Mouse (Mus musculus) left cerebral cortex, postnatal 25 days (tissue): ENCODE data around the gene Foxn1. TPM values are rescaled to one million over a fixed set of nuclear protein-coding genes. Genes with fewer than 3 reads are reported as not detected.

ENCODE experiments used
- total RNA-seq, 2 experiments: library from RNA; stranded (reverse); gene quantifications; 2 replicates each; pipeline ENCODE4 v1.2.3; 2021

Foxn1 gene
- total RNA-seq, 2 experiments from 2014 or later = 0.09 TPM; not detected in 1

Other genes with a start within 250 kb of the Foxn1 start
- 10 to 100 TPM; 11.3 to 12.5 TPM for gene Traf4, start 221.0 kb downstream of the Foxn1 start, total RNA-seq
- gene Nek8, start 209.9 kb downstream of the Foxn1 start, total RNA-seq = 1 to 10 TPM; 3.1 to 3.2 TPM
- 10 to 100 TPM; 29.2 to 30.1 TPM for gene Tlcd1, start 209.8 kb downstream of the Foxn1 start, total RNA-seq
- gene Rpl23a, start 203.0 kb downstream of the Foxn1 start, total RNA-seq = 100 to 1,000 TPM; 616 to 654 TPM
- gene Rab34, start 198.1 kb downstream of the Foxn1 start, total RNA-seq = 10 to 100 TPM; 20.2 to 24.8 TPM
- 1 to 10 TPM; 6.2 to 6.4 TPM for gene Proca1, start 193.2 kb downstream of the Foxn1 start, total RNA-seq
- gene Sdf2, start 140.8 kb downstream of the Foxn1 start, total RNA-seq = 10 to 100 TPM; 67.8 to 68.8 TPM
- gene Supt6, start 140.6 kb downstream of the Foxn1 start, total RNA-seq = 10 to 100 TPM; 92.2 to 95.8 TPM
- gene 2610507B11Rik, start 124.8 kb downstream of the Foxn1 start, total RNA-seq = 100 to 1,000 TPM; 179 to 197 TPM
- gene BC030499, start 95.7 kb downstream of the Foxn1 start, total RNA-seq = 10 to 100 TPM; 15.3 to 19.1 TPM
- gene Spag5, start 85.0 kb downstream of the Foxn1 start, total RNA-seq = 1 to 10 TPM; 8.0 to 8.9 TPM
- gene Aldoc, start 63.6 kb downstream of the Foxn1 start, total RNA-seq = 100 to 1,000 TPM; 771 to 821 TPM
- gene Pigs, start 58.1 kb downstream of the Foxn1 start, total RNA-seq = 10 to 100 TPM; 67.0 to 67.7 TPM
- 10 to 100 TPM; 27.9 to 30.2 TPM for gene Unc119, start 43.1 kb downstream of the Foxn1 start, total RNA-seq
- gene Slc13a2, start 35.7 kb upstream of the Foxn1 start, total RNA-seq = not detected
- gene Slc46a1, start 79.1 kb upstream of the Foxn1 start, total RNA-seq = 10 to 100 TPM; 10.5 to 11.2 TPM
- 10 to 100 TPM; 34.3 to 36.5 TPM for gene Sarm1, start 111.2 kb upstream of the Foxn1 start, total RNA-seq
- 10 to 100 TPM; 71.6 to 75.3 TPM for gene Vtn, start 112.5 kb upstream of the Foxn1 start, total RNA-seq
- 1 to 10 TPM in 1 of 2 experiments, under 1 TPM in 1; 0.98 to 1.2 TPM for gene Sebox, start 116.9 kb upstream of the Foxn1 start, total RNA-seq
- 10 to 100 TPM; 38.8 to 45.1 TPM for gene Tmem199, start 125.6 kb upstream of the Foxn1 start, total RNA-seq
- 100 to 1,000 TPM; 104 to 115 TPM for gene Poldip2, start 125.6 kb upstream of the Foxn1 start, total RNA-seq
- 10 to 100 TPM; 38.5 to 39.0 TPM for gene Tnfaip1, start 149.8 kb upstream of the Foxn1 start, total RNA-seq
- 10 to 100 TPM; 90.3 to 91.2 TPM for gene Ift20, start 149.8 kb upstream of the Foxn1 start, total RNA-seq
- 10 to 100 TPM; 19.8 to 20.7 TPM for gene Tmem97, start 164.2 kb upstream of the Foxn1 start, total RNA-seq